ENCODE assay signal across 8 mouse cellular contexts in genomic region chr17:71183657-71184261, GRCm38 (mm10). TPM values are rescaled to one million over a fixed set of nuclear protein-coding genes. Genes with fewer than 3 reads are reported as not detected.
DNase-seq lines count a peak whose midpoint lies in the region; ATAC-seq and TF ChIP-seq lines count a peak whose summit lies in the region.

No protein-coding gene starts in this region.

- under 1% methylated on average over 48 of the region's 79 CpGs for WGBS in hindbrain, embryonic 11.5 days
- WGBS in liver, embryonic 15.5 days (ENCODE audit: insufficient replicate concordance) = under 1% methylated on average over 73 of the region's 79 CpGs
- WGBS in stomach, embryonic 16.5 days = under 1% methylated on average over 79 of the region's 79 CpGs

- peak overlapping the region; percentile 86 for H3K27ac ChIP-seq in left cerebral cortex, adult 2 months
- no peak overlapping the region for H3K27ac ChIP-seq in ES-E14 (ENCODE audit: insufficient read depth, low read depth, low read length, poor library complexity, severe bottlenecking)
- H3K27ac ChIP-seq in hindbrain, embryonic 11.5 days (ENCODE audit: low read depth, low read length) = peak overlapping the region; percentile 85
- H3K27ac ChIP-seq in liver, embryonic 15.5 days (replicated peaks) = peak overlapping the region; percentile 93
- H3K27ac ChIP-seq in stomach, embryonic 16.5 days (ENCODE audit: low read length) = peak overlapping the region; percentile 86

- no peaks in the 10 kb centered on the region for H3K36me3 ChIP-seq in ES-E14 (ENCODE audit: control insufficient read depth, insufficient read depth, low read length, poor library complexity, severe bottlenecking)
- no peaks in the 10 kb centered on the region for H3K36me3 ChIP-seq in hindbrain, embryonic 11.5 days (ENCODE audit: control insufficient read depth, insufficient read depth, low read length)
- no peaks in the 10 kb centered on the region for H3K36me3 ChIP-seq in liver, embryonic 15.5 days (replicated peaks)
- H3K36me3 ChIP-seq in stomach, embryonic 16.5 days (ENCODE audit: control insufficient read depth, insufficient read depth, low read length) = no peaks in the 10 kb centered on the region

- TF ChIP-seq CTCF in left cerebral cortex, adult 2 months (IDR thresholded peaks at IDR 0.05) = no peak

- peak overlapping the region; percentile 79 for H3K4me3 ChIP-seq in left cerebral cortex, adult 2 months
- peak overlapping the region; percentile 75 to 80 for H3K4me3 ChIP-seq in ES-E14 (ENCODE audit: insufficient read depth in 1 of 2, low read depth in 1 of 2, low read length in 2 of 2, poor library complexity in 1 of 2, severe bottlenecking in 1 of 2)
- H3K4me3 ChIP-seq in hindbrain, embryonic 11.5 days (ENCODE audit: low read depth, low read length) = peak overlapping the region; percentile 73
- peak overlapping the region; percentile 92 for H3K4me3 ChIP-seq in liver, embryonic 15.5 days (replicated peaks)
- peak overlapping the region; percentile 77 for H3K4me3 ChIP-seq in stomach, embryonic 16.5 days (replicated peaks; ENCODE audit: low read length)

- in situ Hi-C loops in ES-E14 (cut with MboI; ENCODE audit: low sequenced_read_pairs in 2 of 2, unreplicated experiment in 2 of 2) = no loop called here

- peak; percentile 25 to 42 for DNase-seq in left cerebral cortex, adult 2 months (ENCODE audit: extremely low spot score in 1 of 2, low spot score in 2 of 2)
- DNase-seq in left cerebral cortex, adult 8-10 months (ENCODE audit: low spot score in 2 of 2) = no peak
- no peak for DNase-seq in ES-E14 (ENCODE audit: low read depth, low spot score)
- peak; percentile 46 for DNase-seq in brain, adult 2 months (ENCODE audit: low read depth, low spot score)
- peak; percentile 67 for DNase-seq in hindbrain, embryonic 11.5 days (ENCODE audit: low spot score)
- no peak for DNase-seq in cerebellum, adult 11-12 months

- peak overlapping the region; percentile 81 for H3K9ac ChIP-seq in ES-E14 (ENCODE audit: insufficient read depth, low read depth, low read length, poor library complexity, severe bottlenecking)
- peak overlapping the region; percentile 86 for H3K9ac ChIP-seq in hindbrain, embryonic 11.5 days (ENCODE audit: low read depth, low read length)
- peak overlapping the region; percentile 99 for H3K9ac ChIP-seq in liver, embryonic 15.5 days
- H3K9ac ChIP-seq in stomach, embryonic 16.5 days (ENCODE audit: low read length) = peak overlapping the region; percentile 97

- H3K9me3 ChIP-seq in ES-E14 (ENCODE audit: control insufficient read depth, insufficient read depth, low read depth, low read length) = no peaks in the 10 kb centered on the region
- no peaks in the 10 kb centered on the region for H3K9me3 ChIP-seq in hindbrain, embryonic 11.5 days (ENCODE audit: control insufficient read depth, low read length)
- H3K9me3 ChIP-seq in liver, embryonic 15.5 days (replicated peaks) = no peaks in the 10 kb centered on the region
- no peaks in the 10 kb centered on the region for H3K9me3 ChIP-seq in stomach, embryonic 16.5 days (replicated peaks; ENCODE audit: control insufficient read depth, low read length)

- intact Hi-C loops in left cerebral cortex, adult 2 months (cut with DNase I) = loop anchor here (2.0 kb wide), 2 partner anchors 59 to 181 kb away; partner anchors contain the start of genes Myl12a and Myom1

- no peak for ATAC-seq in hindbrain, embryonic 11.5 days (ENCODE audit: low FRiP score)
- ATAC-seq in liver, embryonic 15.5 days (ENCODE audit: insufficient read depth) = no peak; the same call in 1 of the 2 replicates
- no peak for ATAC-seq in stomach, embryonic 16.5 days (ENCODE audit: insufficient read depth, low FRiP score)

- peak overlapping the region; percentile 77 for H3K4me2 ChIP-seq in hindbrain, embryonic 11.5 days (replicated peaks; ENCODE audit: low read depth, low read length)
- H3K4me2 ChIP-seq in liver, embryonic 15.5 days = peak overlapping the region; percentile 93
- H3K4me2 ChIP-seq in stomach, embryonic 16.5 days (ENCODE audit: low read depth, low read length) = peak overlapping the region; percentile 71

- no peaks in the 10 kb centered on the region for H3K27me3 ChIP-seq in hindbrain, embryonic 11.5 days (ENCODE audit: control insufficient read depth, insufficient read depth, low read length)
- H3K27me3 ChIP-seq in liver, embryonic 15.5 days = no peaks in the 10 kb centered on the region
- H3K27me3 ChIP-seq in stomach, embryonic 16.5 days (ENCODE audit: control insufficient read depth, insufficient read depth, low read length) = no peaks in the 10 kb centered on the region

- 0 out of 4 replicates have a peak, but pooled peaks cover 0 to 4% of the 10 kb centered on the region in 2 experiments for H3K4me1 ChIP-seq in ES-E14 (ENCODE audit: control insufficient read depth in 2 of 2, insufficient read depth in 2 of 2, low read length in 2 of 2, poor library complexity in 1 of 2)
- H3K4me1 ChIP-seq in hindbrain, embryonic 11.5 days (replicated peaks; ENCODE audit: control insufficient read depth, insufficient read depth, low read length) = 0 out of 2 replicates have a peak, but pooled peaks cover 3% of the 10 kb centered on the region
- H3K4me1 ChIP-seq in liver, embryonic 15.5 days (replicated peaks) = peaks cover 64% of the 10 kb centered on the region
- H3K4me1 ChIP-seq in stomach, embryonic 16.5 days (ENCODE audit: control insufficient read depth, insufficient read depth, low read length) = peaks cover 22% of the 10 kb centered on the region

TF ChIP-seq in ES-E14, 5 proteins besides CTCF, POLR2A, EP300 and RAD21:
- TF ChIP-seq ZNF384 (IDR thresholded peaks at IDR 0.05; ENCODE audit: low read depth, low read length) = no peak
- TF ChIP-seq HCFC1 (IDR thresholded peaks at IDR 0.05; ENCODE audit: borderline replicate concordance, insufficient read depth, low read length) = no peak
- no peak for TF ChIP-seq ZC3H11A (IDR thresholded peaks at IDR 0.05; ENCODE audit: borderline replicate concordance, low read depth, low read length)
- TF ChIP-seq MAFK (IDR thresholded peaks at IDR 0.05; ENCODE audit: insufficient read depth, low read depth, low read length) = no peak
- TF ChIP-seq CHD2 (IDR thresholded peaks at IDR 0.05; ENCODE audit: low read depth, low read length) = no peak

RNA-seq across cellular contexts. Expression of gene Lpin2, which starts 1.4 kb away (rescaled TPM):
- total RNA-seq in left cerebral cortex, adult 2 months (2021) = 10 to 100 TPM; 85.2 to 86.5 TPM
- 10 to 100 TPM; 72.6 to 86.2 (median 78.6) TPM for total RNA-seq in left cerebral cortex, adult 8-10 months (2022)
- total RNA-seq in ES-E14 (2012; rRNA removed) = 11.3 and 12.6 TPM in 2 replicates
- 33.8 and 39.4 TPM in 2 replicates for polyA plus RNA-seq in hindbrain, embryonic 11.5 days (2014; fragmentation: Nextera tagmentation; extraction: Ambion mirVana)
- polyA plus RNA-seq in liver, embryonic 15.5 days (2015; fragmentation: Nextera tagmentation; extraction: Ambion mirVana) = 42.3 and 46.7 TPM in 2 replicates
- 27.6 and 28.8 TPM in 2 replicates for polyA plus RNA-seq in stomach, embryonic 16.5 days (2015; fragmentation: Nextera tagmentation; extraction: Ambion mirVana)

Comparison
In these comparisons a context has a peak if more than half of its experiments do, and no peak if none do; other contexts are left out.
1. DNase-seq: peak in left cerebral cortex, adult 2 months (2 of 2), brain, adult 2 months (single experiment) and hindbrain, embryonic 11.5 days (single experiment); none in left cerebral cortex, adult 8-10 months (0 of 2), ES-E14 (single experiment) and cerebellum, adult 11-12 months (single experiment).
2. Peak in every context shown above with its lines, with median percentiles within 50 percentile points of each other: H3K4me3 ChIP-seq, H3K9ac ChIP-seq and H3K4me2 ChIP-seq.